Mouse (Mus musculus): ENCODE results near the gene Mdk. TPM values are rescaled to one million over a fixed set of nuclear protein-coding genes. Genes with fewer than 3 reads are reported as not detected.

Gene Mdk
- total and polyA plus RNA-seq, 2 experiments: 0.56 TPM; not detected in 1

DNA sequence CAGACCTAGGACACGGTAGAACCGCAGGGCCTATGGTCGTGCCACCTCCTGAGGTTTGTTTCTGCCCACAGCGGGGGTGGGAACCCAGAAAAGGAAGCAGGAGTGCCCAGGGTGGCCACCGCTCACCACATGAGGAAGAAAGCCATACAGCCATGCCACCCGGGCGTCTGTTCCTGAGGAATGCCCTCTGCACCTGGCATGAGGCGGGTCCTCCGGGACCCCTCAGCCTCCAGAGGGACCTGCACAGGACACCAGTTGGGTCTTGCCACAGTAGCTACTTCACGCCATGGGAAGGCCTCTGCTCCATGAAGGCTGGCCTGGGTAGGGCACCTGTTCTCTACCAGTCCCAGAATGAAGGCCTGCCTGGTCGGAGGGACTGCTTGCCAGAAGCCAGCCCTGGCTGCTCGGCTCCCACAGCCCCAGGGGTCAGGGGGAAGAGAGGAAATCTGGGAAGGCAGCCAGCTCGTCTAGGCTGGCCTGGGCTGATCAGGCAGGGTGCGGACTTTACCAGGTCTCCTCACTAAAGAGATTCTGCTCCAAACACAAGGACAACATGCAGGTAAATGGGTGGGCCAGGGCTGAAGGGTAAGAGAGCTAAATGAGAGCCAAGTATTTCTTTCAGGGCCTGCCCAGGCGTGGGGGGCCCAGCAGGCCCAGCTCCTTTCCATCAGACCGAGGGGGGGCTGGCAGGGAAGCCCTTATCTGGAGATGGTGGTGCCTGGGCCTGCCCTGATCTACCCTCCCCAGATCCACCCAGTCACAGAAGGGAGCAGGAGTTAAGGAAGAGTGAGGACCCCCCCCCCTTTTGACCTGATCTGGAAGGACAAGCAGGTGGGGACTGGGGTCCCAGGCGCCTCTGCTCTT lies 17.5 kb upstream of the Mdk start:
- WGBS: 56% methylated on average over 17 of the region's 17 CpGs
- Histone ChIP-seq H3K4me1 (ENCODE audit: control insufficient read depth, insufficient read depth, low read length) (peaks cover 14% of the 10 kb centered on the region), H3K9ac (ENCODE audit: low read depth, low read length) (peak overlapping the region; percentile 40), H3K79me2 (ENCODE audit: control insufficient read depth, insufficient read depth, low read length) (peaks cover 34% of the 10 kb centered on the region), H3K36me3 (ENCODE audit: control insufficient read depth, insufficient read depth, low read length) (no peaks in the 10 kb centered on the region), H3K4me3 (ENCODE audit: insufficient read depth, low read depth, low read length) (no peak overlapping the region), H3K27ac (replicated peaks; ENCODE audit: insufficient read depth, low read depth, low read length) (peak overlapping the region; percentile 28), H3K27me3 (ENCODE audit: control insufficient read depth, insufficient read depth, low read length) (no peaks in the 10 kb centered on the region)
- TF ChIP-seq POLR2A (IDR thresholded peaks at IDR 0.05; ENCODE audit: extremely low read depth, insufficient read depth, low read length) (no peak), CTCF (IDR thresholded peaks at IDR 0.05; ENCODE audit: low read depth, low read length) (no peak)
- DNase-seq (ENCODE audit: extremely low read depth, low read depth, low spot score): no peak

DNA sequence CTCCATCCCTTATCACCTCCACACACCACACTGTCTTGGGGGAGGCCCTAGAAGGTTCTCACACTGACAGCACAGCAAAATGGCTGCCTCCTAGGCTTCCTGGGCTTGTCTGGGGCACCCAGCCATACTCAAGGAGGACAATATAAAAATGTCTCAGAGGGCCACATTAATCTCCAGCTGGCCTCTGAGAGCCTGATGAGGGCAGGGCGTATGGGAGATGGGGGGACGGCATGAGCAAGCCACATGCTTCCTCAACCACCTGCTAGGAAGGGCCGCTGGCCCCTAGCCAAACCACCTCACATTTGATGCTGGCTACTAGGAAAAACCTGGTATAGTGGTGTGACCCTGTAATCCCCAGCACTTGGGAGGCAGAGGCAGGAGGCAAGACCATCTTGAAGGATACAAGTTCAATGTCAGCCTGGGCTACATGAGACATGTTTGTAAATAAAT lies 16.7 kb upstream of the Mdk start:
- 80% methylated on average over 3 of the region's 3 CpGs for WGBS
- Histone ChIP-seq H3K9ac (ENCODE audit: low read depth, low read length) (no peak overlapping the region), H3K4me1 (ENCODE audit: control insufficient read depth, insufficient read depth, low read length) (peaks cover 14% of the 10 kb centered on the region), H3K36me3 (ENCODE audit: control insufficient read depth, insufficient read depth, low read length) (no peaks in the 10 kb centered on the region), H3K27ac (replicated peaks; ENCODE audit: insufficient read depth, low read depth, low read length) (no peak overlapping the region), H3K79me2 (ENCODE audit: control insufficient read depth, insufficient read depth, low read length) (peaks cover 37% of the 10 kb centered on the region), H3K4me3 (ENCODE audit: insufficient read depth, low read depth, low read length) (no peak overlapping the region), H3K27me3 (ENCODE audit: control insufficient read depth, insufficient read depth, low read length) (no peaks in the 10 kb centered on the region)
- TF ChIP-seq CTCF (IDR thresholded peaks at IDR 0.05; ENCODE audit: low read depth, low read length) (no peak), POLR2A (IDR thresholded peaks at IDR 0.05; ENCODE audit: extremely low read depth, insufficient read depth, low read length) (no peak)
- DNase-seq (ENCODE audit: extremely low read depth, low read depth, low spot score): no peak

DNA sequence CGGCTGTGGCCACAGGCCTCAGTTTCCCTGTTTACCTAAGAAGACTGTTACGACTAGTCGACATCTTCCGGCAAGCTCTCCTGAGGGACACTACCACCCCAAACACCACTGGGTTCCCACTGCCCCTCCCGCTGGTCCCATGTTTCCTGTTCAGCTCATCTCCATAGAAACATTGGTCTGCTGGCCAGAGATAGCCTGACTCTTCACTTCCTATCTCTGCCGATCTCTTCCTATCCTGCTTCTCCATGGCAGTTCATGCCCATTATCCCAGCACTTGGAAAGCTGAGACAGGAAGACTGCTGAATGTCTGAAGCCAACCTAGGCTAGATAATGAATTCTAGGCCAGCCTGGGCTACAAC lies 16.0 kb upstream of the Mdk start:
- Histone ChIP-seq H3K27ac (replicated peaks; ENCODE audit: insufficient read depth, low read depth, low read length) (no peak overlapping the region), H3K9ac (ENCODE audit: low read depth, low read length) (no peak overlapping the region), H3K4me1 (ENCODE audit: control insufficient read depth, insufficient read depth, low read length) (peaks cover 11% of the 10 kb centered on the region), H3K36me3 (ENCODE audit: control insufficient read depth, insufficient read depth, low read length) (no peaks in the 10 kb centered on the region), H3K79me2 (ENCODE audit: control insufficient read depth, insufficient read depth, low read length) (peaks cover 31% of the 10 kb centered on the region), H3K4me3 (ENCODE audit: insufficient read depth, low read depth, low read length) (no peak overlapping the region), H3K27me3 (ENCODE audit: control insufficient read depth, insufficient read depth, low read length) (no peaks in the 10 kb centered on the region)
- WGBS: 76% methylated on average over 6 of the region's 6 CpGs
- DNase-seq (ENCODE audit: extremely low read depth, low read depth, low spot score): no peak
- TF ChIP-seq POLR2A (IDR thresholded peaks at IDR 0.05; ENCODE audit: extremely low read depth, insufficient read depth, low read length) (no peak), CTCF (IDR thresholded peaks at IDR 0.05; ENCODE audit: low read depth, low read length) (no peak)

DNA sequence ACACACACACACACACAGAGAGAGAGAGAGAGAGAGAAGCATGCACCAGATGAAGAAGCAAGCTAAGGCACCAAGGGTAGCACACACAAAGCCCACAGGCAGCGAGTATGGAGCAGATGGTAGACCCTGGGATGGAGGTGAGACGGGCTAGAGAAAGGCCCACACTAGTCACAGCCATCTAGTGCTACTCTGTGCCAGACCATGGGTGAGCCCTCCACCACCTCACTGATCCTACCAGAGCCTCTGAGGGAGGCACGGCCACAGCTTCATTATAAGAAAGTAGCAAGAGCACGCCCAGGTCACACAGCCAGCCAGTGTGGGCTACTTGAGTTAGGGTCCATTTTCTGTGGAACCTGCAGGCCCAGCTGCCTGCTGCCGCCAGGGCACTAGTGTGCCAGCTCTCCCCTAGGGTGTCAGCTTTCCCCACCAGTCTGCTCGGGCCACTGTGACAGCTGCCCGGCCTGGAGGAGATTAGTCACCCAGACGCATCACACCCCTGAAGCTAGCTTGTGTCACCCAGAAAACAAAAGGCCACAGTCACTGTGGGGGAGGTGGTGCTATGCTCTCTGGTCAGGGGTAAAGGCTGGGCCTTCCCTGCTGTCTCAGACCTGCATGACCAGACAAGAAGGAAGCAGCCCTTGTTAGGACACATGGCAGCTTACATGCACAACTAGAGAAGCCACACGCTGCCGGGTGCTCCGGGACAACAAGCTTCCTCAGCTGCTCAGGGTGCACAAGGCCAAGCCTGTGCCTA lies 15.5 kb upstream of the Mdk start:
- H3K4me1 ChIP-seq (ENCODE audit: control insufficient read depth, insufficient read depth, low read length): peaks cover 11% of the 10 kb centered on the region

DNA sequence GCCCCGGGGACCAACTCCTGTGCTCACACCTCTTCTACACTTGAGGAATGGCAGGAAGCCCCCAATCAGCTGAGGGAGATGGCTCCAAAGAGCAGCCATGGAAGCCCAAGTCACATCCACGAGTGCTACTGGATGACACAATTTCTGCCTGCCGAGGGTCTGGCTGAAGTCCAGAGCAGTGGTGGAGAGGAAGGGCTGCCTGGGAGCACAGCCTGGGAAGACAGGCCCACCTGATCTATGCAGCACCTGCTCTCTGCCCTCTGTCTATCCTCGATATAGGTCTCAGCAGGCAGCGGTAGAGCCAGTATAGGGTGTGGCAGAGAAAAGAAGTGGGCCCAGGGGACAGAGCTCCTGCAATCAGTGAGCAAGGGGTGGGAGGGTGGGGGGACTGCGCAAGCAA lies 14.7 kb upstream of the Mdk start:
- TF ChIP-seq POLR2A (IDR thresholded peaks at IDR 0.05; ENCODE audit: extremely low read depth, insufficient read depth, low read length): no peak
- no peak for TF ChIP-seq CTCF (IDR thresholded peaks at IDR 0.05; ENCODE audit: low read depth, low read length)
- Histone ChIP-seq H3K27ac (replicated peaks; ENCODE audit: insufficient read depth, low read depth, low read length) (no peak overlapping the region), H3K36me3 (ENCODE audit: control insufficient read depth, insufficient read depth, low read length) (peaks cover 2% of the 10 kb centered on the region; the same call in 1 of the 2 replicates), H3K4me1 (ENCODE audit: control insufficient read depth, insufficient read depth, low read length) (peaks cover 11% of the 10 kb centered on the region), H3K27me3 (ENCODE audit: control insufficient read depth, insufficient read depth, low read length) (no peaks in the 10 kb centered on the region), H3K79me2 (ENCODE audit: control insufficient read depth, insufficient read depth, low read length) (peaks cover 29% of the 10 kb centered on the region), H3K9ac (ENCODE audit: low read depth, low read length) (no peak overlapping the region), H3K4me3 (ENCODE audit: insufficient read depth, low read depth, low read length) (no peak overlapping the region)
- 40% methylated on average over 6 of the region's 6 CpGs for WGBS
- DNase-seq (ENCODE audit: extremely low read depth, low read depth, low spot score): no peak

More for the DNA sequence above, 15.5 kb upstream of the Mdk start:
- TF ChIP-seq POLR2A (IDR thresholded peaks at IDR 0.05; ENCODE audit: extremely low read depth, insufficient read depth, low read length) (no peak), CTCF (IDR thresholded peaks at IDR 0.05; ENCODE audit: low read depth, low read length) (no peak)
- Histone ChIP-seq H3K27ac (replicated peaks; ENCODE audit: insufficient read depth, low read depth, low read length) (no peak overlapping the region), H3K36me3 (ENCODE audit: control insufficient read depth, insufficient read depth, low read length) (no peaks in the 10 kb centered on the region), H3K79me2 (ENCODE audit: control insufficient read depth, insufficient read depth, low read length) (peaks cover 29% of the 10 kb centered on the region), H3K4me3 (ENCODE audit: insufficient read depth, low read depth, low read length) (no peak overlapping the region), H3K9ac (ENCODE audit: low read depth, low read length) (no peak overlapping the region), H3K27me3 (ENCODE audit: control insufficient read depth, insufficient read depth, low read length) (no peaks in the 10 kb centered on the region)
- DNase-seq (ENCODE audit: extremely low read depth, low read depth, low spot score): no peak
- 71% methylated on average over 11 of the region's 11 CpGs for WGBS
